Mouse (Mus musculus) intestine, embryonic 14.5 days (tissue): ENCODE results near the gene Smyd1. TPM values are rescaled to one million over a fixed set of nuclear protein-coding genes. Genes with fewer than 3 reads are reported as not detected.

Experiments used
- ATAC-seq: fragments of 200-750 bp; cut with Nextera tagmentation; replicated peaks from 2 replicates; pipeline ENCODE4 v1.8.0; 2017; ENCODE audit warnings: low read depth, moderate number of reproducible peaks, moderate TSS enrichment, moderate library complexity; ENCODE audit not compliant: low FRiP score, low TSS enrichment
- DNase-seq: peaks from one replicate; pipeline ENCODE4 v3.0.0-alpha.2; 2018; ENCODE audit warnings: low spot score
- H3K27ac ChIP-seq: fragments of 300-500 bp; sonication (generic); 2 replicates; pipeline ENCODE4 v1.5.1; 2014; ENCODE audit warnings: low read depth, mild to moderate bottlenecking, control low read depth
- H3K27me3 ChIP-seq: fragments of 300-500 bp; sonication (generic); replicated peaks from 2 replicates; pipeline ENCODE4 v1.6.1; 2014; ENCODE audit warnings: low read length, control low read depth; ENCODE audit not compliant: control insufficient read depth, insufficient read depth
- H3K36me3 ChIP-seq: fragments of 300-500 bp; sonication (generic); 2 replicates; pipeline ENCODE4 v1.6.1; 2014; ENCODE audit warnings: low read length, control low read depth; ENCODE audit not compliant: control insufficient read depth, insufficient read depth
- H3K4me1 ChIP-seq: fragments of 300-500 bp; sonication (generic); replicated peaks from 2 replicates; pipeline ENCODE4 v1.6.1; 2014; ENCODE audit warnings: low read length, control low read depth, mixed read lengths; ENCODE audit not compliant: control insufficient read depth, insufficient read depth
- H3K4me2 ChIP-seq: fragments of 300-500 bp; sonication (generic); 2 replicates; pipeline ENCODE4 v1.6.1; 2014; ENCODE audit warnings: low read length
- H3K4me3 ChIP-seq: fragments of 300-500 bp; sonication (generic); 2 replicates; pipeline ENCODE4 v1.5.1; 2014; ENCODE audit warnings: low read depth, low read length, control low read depth, mixed read lengths
- H3K9ac ChIP-seq: fragments of 300-500 bp; sonication (generic); 2 replicates; pipeline ENCODE4 v1.6.1; 2014; ENCODE audit warnings: mild to moderate bottlenecking, low read length
- H3K9me3 ChIP-seq: fragments of 300-500 bp; sonication (generic); 2 replicates; pipeline ENCODE4 v1.6.1; 2016; ENCODE audit warnings: low read length, control low read depth; ENCODE audit not compliant: control insufficient read depth
- WGBS: fragments of 180-500 bp; shearing (Covaris S2); extraction: QIAGEN DNeasy Blood & Tissue Kit; methylation state at CpG from one replicate; pipeline ENCODE4 v1.1.7; 2014; 5-methylcytosine and 5-hydroxymethylcytosine counted together
- polyA plus RNA-seq: library from polyadenylated mRNA; unstranded; fragments of >200 nt; fragmentation: Nextera tagmentation; extraction: Ambion mirVana; gene quantifications from 2 replicates; pipeline ENCODE4 v1.2.1, GENCODE M21; 2014

Smyd1 gene
- polyA plus RNA-seq, 1 experiment from 2014 or later: 0.78 TPM

DNA sequence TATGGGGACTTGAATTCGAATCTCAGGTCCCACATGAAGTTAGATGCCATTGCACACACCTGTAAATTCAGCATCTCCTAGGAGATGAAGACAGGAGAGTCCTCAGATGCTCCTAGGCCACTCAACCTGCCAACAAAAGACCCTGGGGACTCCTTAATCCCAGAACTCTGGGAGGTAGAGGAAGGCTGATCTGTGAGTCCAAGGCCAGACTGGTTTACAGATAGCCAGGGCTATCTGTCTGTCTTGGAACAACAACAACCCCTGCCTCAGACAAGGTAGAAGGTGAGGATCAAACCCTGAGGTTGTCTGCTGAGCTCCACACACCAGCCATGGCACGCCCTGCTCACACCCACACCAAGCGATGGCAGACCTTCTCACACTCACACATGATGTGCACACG, 62.9 kb downstream of the Smyd1 start:
- Histone ChIP-seq H3K36me3 (no peaks in the 10 kb centered on the region), H3K4me3 (no peak overlapping the region), H3K9me3 (no peaks in the 10 kb centered on the region), H3K4me1 (peaks cover 9% of the 10 kb centered on the region), H3K9ac (no peak overlapping the region), H3K27ac (no peak overlapping the region), H3K27me3 (no peaks in the 10 kb centered on the region), H3K4me2 (no peak overlapping the region)
- 86% methylated on average over 4 of the region's 4 CpGs for WGBS
- ATAC-seq (no peak), DNase-seq (no peak)

DNA sequence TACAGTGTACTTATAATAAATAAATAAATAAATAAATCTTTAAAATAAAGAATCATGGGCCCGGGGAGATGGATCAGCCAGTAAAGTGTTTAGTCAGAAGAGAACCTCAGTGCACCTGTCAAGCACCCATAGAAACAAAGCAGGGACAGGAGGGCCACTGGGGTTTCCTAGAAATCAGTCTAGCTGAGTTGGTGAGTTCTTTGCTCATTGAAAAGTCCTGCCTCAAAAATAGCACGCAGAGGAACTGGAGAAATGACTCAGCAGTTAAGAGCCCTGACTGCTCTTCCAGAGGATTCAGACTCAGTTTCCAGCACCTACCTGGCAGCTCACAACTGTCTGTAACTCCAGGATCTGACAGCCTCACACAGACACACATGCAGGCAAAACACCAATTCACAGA, 63.5 kb downstream of the Smyd1 start:
- Histone ChIP-seq H3K9ac (no peak overlapping the region), H3K4me1 (peaks cover 9% of the 10 kb centered on the region), H3K27me3 (no peaks in the 10 kb centered on the region), H3K36me3 (no peaks in the 10 kb centered on the region), H3K4me3 (no peak overlapping the region), H3K27ac (no peak overlapping the region), H3K4me2 (no peak overlapping the region), H3K9me3 (no peaks in the 10 kb centered on the region)
- WGBS: 91% methylated on average over 2 of the region's 2 CpGs
- ATAC-seq (no peak), DNase-seq (no peak)

DNA sequence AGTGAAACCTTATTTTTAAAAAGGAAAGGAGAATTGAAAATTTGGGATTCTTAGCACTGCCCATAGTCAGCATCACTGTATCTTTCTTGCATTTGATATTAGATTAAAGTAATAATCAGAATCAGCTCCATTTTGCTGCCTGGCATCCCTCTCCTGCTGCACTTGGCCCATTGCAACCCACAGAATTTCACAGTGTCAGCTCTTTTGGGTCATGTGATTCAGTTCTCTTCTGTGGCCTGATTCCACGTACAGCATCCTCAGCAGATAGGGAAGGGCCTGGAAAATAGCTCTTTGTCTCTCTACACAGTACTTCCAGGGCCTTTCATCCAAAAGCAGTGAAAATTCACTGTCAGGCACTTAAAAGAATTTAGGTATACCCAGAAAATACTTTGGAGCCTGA, 64.7 kb downstream of the Smyd1 start:
- no peak overlapping the region for H3K9ac ChIP-seq
- 66% methylated on average over 1 of the region's 1 CpGs for WGBS
- ATAC-seq: no peak

DNA sequence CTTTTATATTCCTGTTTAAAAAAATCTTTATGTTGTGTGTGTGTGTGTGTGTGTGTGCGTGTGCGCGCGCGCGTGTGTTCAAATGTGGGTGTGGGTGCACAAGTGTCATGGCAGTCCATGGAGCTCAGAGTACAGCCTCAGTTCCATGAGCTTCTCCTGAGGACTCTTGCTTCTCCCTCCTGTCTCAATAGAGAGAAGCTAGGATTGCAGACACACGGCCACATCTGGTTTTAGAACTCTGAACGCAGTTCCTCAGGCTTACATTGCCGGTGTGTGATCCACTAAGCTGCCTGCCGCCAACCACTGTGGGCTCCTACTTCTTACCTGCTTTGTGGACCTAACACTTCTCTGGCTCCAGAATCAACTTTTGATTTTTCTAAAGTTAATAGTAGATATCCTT, 65.9 kb downstream of the Smyd1 start:
- Histone ChIP-seq H3K9ac (no peak overlapping the region), H3K36me3 (no peaks in the 10 kb centered on the region), H3K4me1 (no peaks in the 10 kb centered on the region), H3K27ac (no peak overlapping the region), H3K4me3 (no peak overlapping the region), H3K27me3 (no peaks in the 10 kb centered on the region), H3K9me3 (no peaks in the 10 kb centered on the region), H3K4me2 (no peak overlapping the region)
- WGBS: 89% methylated on average over 10 of the region's 10 CpGs
- no peak for DNase-seq
- ATAC-seq: no peak

More for the DNA sequence above, 64.7 kb downstream of the Smyd1 start:
- no peak overlapping the region for H3K4me3 ChIP-seq
- no peak overlapping the region for H3K4me2 ChIP-seq
- no peaks in the 10 kb centered on the region for H3K27me3 ChIP-seq
- H3K9me3 ChIP-seq: no peaks in the 10 kb centered on the region
- no peaks in the 10 kb centered on the region for H3K36me3 ChIP-seq
- H3K4me1 ChIP-seq: peaks cover 3% of the 10 kb centered on the region
- no peak overlapping the region for H3K27ac ChIP-seq
- no peak for DNase-seq

DNA sequence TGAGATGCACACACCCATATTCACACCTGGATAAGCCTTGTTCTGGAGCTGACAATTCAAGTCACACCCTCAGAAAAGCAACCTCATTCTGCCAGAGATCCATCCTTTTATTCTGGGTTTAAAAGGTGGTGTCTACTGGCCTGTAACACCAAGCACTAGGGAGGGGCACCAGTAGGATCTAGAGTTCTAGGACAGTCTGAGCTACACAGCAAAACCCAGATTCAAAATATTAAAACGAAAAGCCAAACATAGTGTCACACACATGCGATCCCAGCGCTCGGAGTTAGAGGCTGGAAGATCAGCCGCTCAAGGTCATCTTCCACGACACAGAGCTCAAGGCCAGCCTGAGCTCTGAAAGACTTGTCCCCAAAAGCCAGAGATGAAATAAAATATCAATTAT, 67.6 kb downstream of the Smyd1 start:
- WGBS: 89% methylated on average over 6 of the region's 6 CpGs
- Histone ChIP-seq H3K27me3 (no peaks in the 10 kb centered on the region), H3K9me3 (no peaks in the 10 kb centered on the region), H3K27ac (no peak overlapping the region), H3K4me1 (no peaks in the 10 kb centered on the region), H3K4me2 (no peak overlapping the region), H3K4me3 (no peak overlapping the region), H3K36me3 (no peaks in the 10 kb centered on the region), H3K9ac (no peak overlapping the region)
- no peak for DNase-seq
- no peak for ATAC-seq

DNA sequence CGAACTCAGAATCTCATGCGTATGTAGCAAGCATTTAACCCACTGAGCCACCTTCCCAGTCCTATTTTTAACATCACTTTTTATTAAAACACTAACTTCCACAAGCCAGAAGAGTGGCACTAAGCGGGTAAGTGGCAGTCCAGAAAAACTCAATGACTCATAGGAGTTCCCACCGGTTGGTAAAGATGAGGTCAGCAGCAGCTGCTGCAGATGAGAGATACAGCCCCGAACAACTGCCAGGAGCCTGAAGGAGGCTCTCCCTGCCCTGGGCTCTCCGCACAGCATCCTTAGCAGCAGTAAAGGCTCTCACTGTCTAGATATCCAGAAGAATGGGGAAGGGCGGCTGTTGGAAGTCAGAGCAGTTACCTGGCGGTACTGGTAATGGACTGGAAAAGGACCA, 71.1 kb downstream of the Smyd1 start:
- H3K4me2 ChIP-seq: no peak overlapping the region
- no peaks in the 10 kb centered on the region for H3K36me3 ChIP-seq
- 78% methylated on average over 8 of the region's 8 CpGs for WGBS
- no peak overlapping the region for H3K4me3 ChIP-seq
- DNase-seq (no peak), ATAC-seq (no peak)
- H3K27me3 ChIP-seq: no peaks in the 10 kb centered on the region
- no peak overlapping the region for H3K27ac ChIP-seq
- H3K4me1 ChIP-seq: no peaks in the 10 kb centered on the region
- H3K9ac ChIP-seq: no peak overlapping the region
- H3K9me3 ChIP-seq: no peaks in the 10 kb centered on the region

DNA sequence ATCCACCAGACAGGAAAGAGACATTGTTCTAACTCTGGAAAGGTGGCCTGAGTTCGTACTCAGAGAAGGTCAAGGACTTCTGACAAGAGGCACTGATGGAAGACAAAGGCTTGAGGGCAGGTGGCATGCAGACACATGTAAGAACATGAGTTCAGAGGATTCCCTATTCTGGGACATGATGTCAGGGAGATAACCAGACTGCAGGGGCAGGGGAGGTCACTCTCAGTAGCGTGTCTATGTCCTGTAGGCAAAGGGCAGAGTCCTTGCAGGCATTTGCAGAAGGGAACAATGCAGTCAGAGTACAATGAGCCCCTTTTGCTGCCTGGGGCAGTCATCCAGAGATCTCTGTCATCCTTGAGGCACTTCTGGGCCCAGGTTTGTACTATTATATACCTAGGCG, 72.4 kb downstream of the Smyd1 start:
- Histone ChIP-seq H3K9ac (no peak overlapping the region), H3K4me2 (no peak overlapping the region), H3K4me1 (no peaks in the 10 kb centered on the region), H3K9me3 (no peaks in the 10 kb centered on the region), H3K36me3 (no peaks in the 10 kb centered on the region), H3K27ac (no peak overlapping the region), H3K27me3 (no peaks in the 10 kb centered on the region), H3K4me3 (no peak overlapping the region)
- ATAC-seq (no peak), DNase-seq (no peak)
- 71% methylated on average over 3 of the region's 3 CpGs for WGBS

DNA sequence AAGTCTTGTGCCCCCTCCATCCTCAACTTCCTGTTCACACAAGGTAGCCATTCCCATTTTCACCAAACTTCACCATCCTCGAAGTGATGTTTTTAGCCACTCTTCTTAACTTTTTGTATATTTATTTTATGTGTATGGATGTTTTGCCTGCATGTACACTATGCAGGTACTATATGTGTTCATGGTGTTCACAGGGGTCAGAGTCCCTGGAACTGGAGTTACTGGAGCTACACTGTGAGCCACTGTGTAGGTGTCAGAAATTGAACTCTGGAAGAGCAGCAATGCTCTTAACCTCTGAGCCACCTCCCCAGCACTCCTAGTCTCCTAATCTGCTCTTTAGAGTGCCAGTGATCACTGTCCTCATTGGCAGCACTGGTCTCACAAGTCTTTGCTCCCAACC, 73.6 kb downstream of the Smyd1 start:
- Histone ChIP-seq H3K4me2 (no peak overlapping the region), H3K36me3 (no peaks in the 10 kb centered on the region), H3K9ac (no peak overlapping the region), H3K27ac (no peak overlapping the region), H3K27me3 (no peaks in the 10 kb centered on the region), H3K4me1 (no peaks in the 10 kb centered on the region), H3K4me3 (no peak overlapping the region), H3K9me3 (no peaks in the 10 kb centered on the region)
- ATAC-seq (no peak), DNase-seq (no peak)
- WGBS: 80% methylated on average over 1 of the region's 1 CpGs

DNA sequence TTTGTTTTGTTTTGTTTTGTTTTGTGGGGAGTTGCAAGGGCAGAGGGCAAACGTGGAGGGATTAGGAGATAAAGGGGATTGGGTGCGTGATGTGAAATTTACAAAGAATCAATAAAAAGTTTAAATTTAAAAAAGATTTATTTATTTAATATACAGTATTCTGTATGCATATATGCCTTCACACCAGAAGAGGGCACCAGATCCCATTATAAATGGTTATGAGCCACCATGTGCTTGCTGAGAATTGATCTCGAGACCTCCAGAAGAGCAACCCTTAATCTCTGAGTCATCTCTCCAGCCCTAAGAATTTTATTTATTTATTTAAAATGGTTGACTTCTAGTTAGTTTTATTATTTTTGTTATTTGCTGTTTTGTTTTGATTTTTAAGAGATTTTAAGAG, 78.8 kb downstream of the Smyd1 start:
- H3K9me3 ChIP-seq: no peaks in the 10 kb centered on the region
- DNase-seq (no peak), ATAC-seq (no peak)
- no peak overlapping the region for H3K4me3 ChIP-seq
- H3K36me3 ChIP-seq: no peaks in the 10 kb centered on the region
- no peak overlapping the region for H3K9ac ChIP-seq
- H3K4me2 ChIP-seq: no peak overlapping the region
- H3K27me3 ChIP-seq: no peaks in the 10 kb centered on the region
- no peaks in the 10 kb centered on the region for H3K4me1 ChIP-seq
- no peak overlapping the region for H3K27ac ChIP-seq
- WGBS: 87% methylated on average over 3 of the region's 3 CpGs
